Mouse (Mus musculus) right cerebral cortex, postnatal 25 days (tissue): ENCODE data around the gene Slc8a3.

Experiments
- DNase-seq: peaks from one replicate; pipeline ENCODE4 v3.0.0; 2022

Gene Slc8a3

DNA sequence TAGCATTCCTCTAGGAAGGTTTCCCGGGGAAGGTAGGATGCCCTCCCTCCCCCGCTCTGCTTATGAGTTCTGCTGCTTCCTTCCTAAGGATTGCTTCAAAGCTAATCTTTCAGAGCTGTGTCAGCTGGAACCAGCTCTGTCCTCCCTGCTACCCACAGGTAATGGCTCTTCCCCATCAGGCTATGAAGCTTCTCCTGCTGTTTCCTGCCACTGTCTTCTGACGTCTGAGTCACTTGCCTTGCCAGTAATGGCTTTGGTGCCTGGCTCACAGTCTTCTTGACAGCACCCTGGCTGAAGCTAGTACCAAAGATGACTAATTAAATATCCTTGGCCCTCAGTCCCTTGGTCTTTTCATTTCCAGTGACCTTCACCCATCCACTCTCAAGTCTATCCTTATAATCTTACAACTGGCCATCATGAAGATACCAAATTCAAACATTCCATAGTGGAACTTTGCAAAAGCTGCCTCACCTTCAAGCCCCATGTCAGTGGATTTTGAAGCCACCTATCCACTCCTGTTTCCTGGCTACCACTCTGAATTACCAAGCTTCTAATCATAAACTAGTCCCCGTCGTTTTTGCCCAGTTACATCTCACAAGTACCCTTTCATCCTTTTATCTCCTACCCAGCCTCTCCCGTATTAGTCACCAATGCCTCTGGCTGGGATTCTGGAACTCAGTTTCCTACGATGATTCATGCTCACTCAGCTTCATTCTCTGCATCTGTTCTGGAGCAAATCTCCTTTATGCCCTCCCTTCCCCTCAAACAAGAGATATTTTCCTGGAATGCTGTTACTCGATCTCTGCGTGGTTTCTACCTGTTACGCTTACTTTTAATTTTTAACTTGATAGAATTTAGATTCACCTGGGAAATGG is 97.3 kb downstream of the Slc8a3 start:
- DNase-seq = no peak

DNA sequence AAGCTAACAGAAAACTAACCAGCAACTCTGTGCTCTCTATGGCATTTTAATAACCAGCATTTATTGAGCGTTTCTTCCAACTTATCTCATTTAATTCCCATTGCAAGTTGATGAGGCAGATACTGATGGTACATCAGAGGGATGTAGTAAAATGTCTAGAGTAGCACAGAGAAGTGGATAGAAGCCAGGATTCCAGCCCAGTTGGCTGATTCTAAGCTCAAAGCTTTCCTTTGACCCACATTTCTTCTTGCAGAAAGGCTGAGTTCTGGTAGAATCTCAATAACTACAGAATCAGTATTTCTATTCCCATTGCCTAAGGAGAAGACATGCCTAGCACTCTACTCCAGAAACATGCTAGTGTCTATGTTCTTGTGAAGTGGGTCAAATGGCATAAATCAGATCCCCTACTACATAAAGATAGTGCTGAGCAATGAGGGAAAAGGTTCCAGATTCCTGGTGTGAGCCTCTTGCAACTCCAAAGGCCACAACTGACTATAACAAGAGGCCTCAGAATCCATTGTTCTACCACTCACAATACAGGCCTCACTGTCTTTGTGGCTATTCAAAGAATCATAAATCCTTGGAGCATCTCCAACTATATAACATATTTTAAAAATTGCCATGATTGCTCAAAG is 99.1 kb downstream of the Slc8a3 start:
- no peak for DNase-seq

DNA sequence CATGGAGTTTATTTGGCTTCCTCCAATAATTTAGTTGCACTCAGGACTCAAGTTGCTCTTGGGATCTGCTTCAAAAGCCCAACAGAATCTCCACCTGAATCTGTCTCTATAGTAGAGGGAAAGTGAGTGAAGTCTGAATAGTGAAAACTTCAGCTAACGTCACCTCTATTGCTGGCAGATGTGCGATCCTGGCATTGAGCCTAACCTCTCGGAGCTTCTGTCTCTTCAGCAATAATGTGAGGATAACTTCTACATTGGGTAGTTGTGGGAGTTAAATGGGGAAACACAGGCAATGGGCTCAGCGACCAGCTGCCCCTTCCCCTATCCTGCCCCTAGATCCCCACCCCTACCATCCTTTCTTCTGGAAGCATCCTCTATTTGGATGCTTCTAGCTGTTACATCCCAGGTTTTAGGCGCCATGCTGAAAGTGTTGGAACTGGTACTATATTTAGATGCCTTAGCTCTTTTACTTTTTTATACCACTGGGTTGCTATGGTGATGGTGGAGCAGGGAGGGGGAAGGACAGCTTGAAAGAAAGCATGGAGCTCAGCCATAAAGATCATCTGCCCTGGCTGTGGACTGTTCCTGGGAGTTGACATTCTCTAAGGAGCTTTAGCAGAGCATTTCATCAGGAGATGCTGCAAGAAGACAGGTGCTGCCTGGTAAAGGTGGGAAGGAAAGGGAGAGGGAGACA is 105.1 kb downstream of the Slc8a3 start:
- peak; percentile 71 for DNase-seq

DNA sequence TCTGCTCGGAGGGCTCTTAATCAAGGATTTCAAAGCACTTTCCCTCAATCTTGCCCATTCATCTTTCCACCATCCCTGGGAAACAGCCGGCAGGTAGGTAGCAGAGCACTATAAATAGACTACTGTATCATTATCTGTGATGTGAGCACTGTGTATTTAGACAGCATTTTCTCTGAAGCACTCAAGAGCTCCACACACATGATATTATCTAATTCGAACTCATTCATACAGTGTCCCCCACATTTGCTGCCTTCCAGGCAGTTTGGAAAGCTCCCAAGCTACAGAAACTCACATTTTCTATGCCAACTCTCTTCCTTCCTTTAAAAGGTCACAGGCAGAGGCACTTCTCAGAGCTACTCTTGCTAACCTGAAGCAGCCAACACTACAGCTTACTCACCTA is 106.4 kb downstream of the Slc8a3 start:
- DNase-seq = peak; percentile 26

DNA sequence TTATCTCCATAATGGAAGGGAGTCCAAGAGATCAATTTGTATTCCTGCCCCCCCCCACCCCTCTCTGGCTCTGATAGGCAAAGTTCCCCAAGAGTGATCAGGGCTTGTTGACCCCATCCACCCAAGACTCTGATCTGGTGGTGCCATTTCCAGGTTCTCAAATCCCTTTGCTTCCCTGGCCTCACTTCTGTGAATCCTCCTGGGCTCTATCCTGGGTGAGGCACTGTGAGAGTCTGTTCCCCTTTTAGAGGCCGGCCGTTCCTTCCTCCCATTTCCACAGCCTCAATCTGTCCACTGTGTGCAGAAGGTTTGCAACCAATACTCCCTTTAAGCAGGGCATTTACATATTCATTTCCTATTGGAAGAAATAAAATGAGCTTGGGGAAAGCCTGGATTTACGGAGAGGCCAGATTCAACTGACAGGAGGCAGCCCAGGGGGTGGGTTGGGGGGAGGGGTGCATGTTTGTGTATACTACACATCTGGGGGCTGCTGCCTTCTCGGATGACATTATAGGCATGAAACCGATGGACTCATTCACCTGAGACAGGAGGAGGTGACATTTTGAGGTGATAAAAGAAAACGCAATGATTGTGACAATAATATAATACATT is 106.9 kb downstream of the Slc8a3 start:
- DNase-seq = no peak

DNA sequence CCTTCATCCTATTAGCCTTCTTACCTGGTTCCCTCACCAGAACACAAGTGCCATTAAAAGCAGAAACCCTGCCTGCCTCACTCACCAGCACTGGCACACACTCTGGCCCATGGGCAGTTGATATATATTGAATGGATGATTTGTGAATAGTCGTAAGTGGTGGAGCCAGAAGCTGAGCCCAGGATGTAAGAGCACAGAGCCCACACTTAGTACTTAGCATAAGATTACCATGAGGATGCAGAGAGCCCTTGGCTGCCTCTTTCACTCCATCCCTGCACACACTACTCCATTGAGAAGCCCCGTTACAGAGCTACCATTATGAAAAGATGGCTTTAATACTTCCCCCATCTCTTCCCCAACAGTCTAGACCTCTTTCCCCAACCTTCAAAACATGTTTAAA is 108.1 kb downstream of the Slc8a3 start:
- DNase-seq = no peak

DNA sequence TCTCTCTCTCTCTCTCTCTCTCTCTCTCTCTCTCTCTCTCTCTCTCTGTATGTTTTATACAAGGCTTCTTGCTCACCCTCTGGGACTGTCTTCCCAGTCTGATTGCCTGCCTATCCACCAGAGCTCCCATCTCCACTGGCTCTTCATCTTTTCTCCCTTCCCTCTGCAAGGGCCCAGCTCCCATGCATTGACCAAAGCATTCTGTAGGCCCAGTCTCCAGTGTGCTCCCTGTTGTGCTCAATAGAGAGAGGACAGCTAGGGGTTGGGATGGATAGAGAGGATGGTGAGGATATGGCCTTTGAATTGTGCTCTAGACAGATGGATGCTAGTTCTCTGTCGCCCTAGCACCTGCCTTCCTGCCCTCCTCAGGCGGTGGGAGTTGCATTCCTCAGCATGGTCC is 109.7 kb downstream of the Slc8a3 start:
- DNase-seq = no peak

DNA sequence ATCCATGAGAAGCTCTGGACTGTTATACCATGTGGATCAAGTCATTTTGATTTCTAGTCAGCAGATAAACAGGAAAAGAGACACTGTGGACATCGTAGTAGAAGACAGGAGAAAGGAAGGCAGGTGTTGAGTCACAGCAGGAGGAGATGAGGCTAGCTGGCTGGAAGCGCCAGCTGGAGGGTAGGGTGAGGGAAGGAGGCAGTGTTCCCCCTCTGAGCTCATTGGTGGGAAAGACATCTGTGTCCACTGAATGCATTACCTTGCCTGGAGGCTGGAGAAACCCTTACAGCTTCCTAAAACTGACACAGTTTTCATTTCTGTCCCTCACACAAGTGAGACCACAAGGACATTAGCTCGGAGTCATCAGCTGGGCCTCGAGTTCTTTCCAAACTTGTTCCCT is 113.6 kb downstream of the Slc8a3 start:
- no peak for DNase-seq

DNA sequence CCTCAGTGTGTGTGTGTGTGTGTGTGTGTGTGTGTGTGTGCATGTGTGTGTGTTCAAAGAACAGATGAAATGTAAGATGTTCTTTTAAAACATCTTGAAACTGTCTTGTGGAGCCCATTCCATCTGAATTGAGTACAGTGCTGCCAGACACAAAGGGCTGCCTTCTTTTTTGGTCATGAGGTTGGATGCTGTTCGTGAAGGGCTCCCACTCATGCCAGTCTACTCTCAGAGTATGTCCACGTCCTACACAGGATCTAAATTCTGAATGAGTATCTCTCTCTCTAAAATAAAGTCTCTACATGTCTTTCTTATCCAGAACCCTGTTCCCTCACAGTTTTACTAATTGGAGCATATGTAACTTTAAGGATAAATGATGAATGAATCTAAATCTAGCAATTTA is 124.4 kb downstream of the Slc8a3 start:
- DNase-seq = no peak

DNA sequence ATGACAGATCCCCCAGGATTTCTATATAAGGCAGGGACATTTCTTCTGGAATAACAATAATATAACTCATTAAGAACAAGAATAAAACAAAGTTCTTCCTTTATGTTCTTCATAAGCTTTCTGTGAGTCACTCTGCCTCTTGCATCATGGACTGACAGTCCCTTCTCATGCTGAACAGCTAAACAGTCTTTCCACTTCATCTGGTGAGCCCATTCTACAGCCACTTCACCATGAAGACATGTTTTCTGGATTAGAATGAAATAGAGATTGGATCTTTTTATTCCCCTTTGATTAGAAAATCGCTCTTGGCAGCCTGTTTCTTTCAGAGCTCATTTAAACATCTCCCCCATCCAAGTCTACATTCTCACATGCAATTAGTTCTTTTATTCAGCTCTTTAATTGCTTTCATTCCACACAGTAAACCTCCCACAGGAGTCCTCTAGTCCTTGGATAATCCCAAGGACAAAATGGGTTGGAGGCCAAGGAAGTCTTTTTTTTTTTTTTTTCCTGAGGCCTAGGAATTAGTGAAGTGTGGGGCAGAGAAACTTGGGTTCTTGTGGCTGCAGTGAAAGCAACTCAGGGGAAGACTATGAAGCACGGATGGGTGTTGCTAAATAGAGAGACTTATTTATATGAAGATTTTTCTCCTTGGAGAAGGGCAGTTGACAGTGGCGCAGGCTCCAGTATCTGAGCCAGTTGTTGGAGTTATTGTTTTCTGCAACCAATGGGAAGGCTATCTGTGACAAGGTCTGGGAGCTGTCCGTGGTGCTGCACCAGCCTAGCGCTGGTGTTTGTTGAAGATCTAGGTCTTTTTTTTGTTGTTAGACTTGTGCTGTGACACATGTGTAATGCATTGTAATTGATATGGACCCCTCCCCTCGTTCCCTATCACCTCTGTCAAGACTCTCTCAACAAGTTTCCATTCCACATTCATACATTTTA is 127.1 kb downstream of the Slc8a3 start:
- DNase-seq = no peak

DNA sequence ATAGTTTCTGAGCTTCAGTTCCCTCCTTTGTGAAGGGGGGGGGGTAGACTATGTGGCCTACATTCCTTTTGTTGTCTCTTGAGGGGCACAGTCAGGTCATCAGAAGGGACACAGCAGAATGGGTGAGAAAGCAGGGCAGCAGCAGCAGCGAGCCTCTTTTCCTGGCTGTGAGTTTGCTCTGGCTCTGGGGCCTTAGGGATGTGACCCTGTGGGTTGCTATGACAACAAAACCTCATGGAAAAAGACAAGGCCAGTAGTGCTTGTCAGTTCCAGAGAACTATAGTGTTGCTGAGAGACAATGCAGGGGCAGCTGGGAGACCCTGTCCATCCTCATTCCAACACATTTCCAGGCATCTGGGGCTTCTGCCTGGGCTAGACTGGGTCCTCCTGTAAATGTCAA is 129.8 kb downstream of the Slc8a3 start:
- no peak for DNase-seq

DNA sequence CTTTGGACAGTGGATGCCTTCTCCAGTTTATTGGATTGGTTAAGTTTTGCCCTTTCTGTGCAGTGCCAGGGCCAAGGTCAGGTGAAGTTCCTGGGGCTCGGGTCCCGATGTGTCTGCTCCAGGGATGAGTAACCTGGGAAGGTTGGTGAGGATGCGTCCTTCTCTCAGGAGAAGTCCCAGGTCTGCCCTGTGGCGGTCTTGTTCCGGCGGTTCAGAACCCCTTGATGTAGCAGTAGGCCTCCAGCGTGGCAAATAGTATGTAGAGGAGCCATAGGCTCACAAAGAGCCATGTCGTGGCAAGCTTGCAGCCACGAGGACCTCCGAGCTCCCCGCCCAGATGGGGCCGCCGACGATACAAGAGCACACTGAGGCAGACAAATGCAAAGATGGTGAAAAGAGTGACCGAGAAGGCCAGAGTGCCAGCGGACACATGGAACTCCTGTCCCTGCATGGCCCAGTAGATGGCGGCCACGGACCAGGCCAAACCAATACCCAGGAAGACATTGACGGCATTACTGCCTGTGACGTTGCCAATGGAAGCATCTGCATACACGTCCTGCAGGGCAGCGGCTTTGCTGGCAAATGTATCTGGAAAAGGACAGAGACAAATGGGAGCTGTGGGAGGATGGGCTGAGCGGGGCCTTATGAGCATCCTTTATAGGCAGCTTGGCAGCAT is 133.6 kb downstream of the Slc8a3 start:
- DNase-seq = peak; percentile 71

DNA sequence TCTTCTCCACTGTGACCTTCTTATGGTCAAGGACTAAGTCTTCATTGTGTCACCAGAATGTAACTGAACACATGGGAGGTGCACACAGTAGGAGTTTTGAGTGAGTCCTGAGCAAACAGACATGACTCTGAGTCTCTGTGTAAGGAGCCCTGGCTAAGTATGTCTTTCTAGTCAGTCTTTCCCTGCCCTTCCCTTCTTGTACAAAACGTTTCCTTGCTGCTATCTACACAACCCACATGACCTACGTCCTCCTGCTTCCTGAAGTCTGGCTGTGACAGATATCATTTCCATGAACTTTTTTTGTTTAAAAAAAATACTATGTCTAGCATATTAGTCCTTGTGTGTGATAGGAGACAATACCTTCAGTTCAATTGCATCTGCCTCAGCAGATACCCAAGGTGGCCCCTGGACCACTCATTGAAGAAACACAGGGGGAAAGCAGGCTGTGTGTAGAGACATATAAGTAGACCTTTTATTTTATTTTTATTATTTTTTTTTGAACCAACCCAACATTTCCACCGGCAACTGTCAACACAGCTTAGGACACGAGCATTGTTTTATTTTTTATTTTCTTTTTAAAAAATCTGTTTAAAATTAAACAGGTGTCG is 135.4 kb downstream of the Slc8a3 start:
- no peak for DNase-seq

DNA sequence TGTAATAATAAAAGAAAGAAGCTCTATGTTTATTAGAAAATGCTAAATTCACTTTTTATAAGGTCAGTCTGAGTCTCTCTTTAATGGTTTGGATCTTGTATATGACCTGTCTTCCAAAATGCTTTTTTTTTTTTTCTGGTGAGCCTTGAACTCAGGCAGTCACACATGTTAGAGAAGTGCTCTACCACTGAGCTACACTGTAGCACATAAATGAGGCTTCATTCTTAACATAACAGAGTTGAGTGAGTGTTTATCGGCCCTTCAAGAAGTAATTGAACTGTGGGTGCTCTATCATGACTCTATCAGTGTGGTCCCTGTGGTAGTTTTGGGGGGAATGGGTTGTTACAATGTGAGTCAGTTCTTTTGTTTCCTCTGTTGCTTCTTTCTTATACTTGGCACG is 139.0 kb downstream of the Slc8a3 start:
- no peak for DNase-seq

DNA sequence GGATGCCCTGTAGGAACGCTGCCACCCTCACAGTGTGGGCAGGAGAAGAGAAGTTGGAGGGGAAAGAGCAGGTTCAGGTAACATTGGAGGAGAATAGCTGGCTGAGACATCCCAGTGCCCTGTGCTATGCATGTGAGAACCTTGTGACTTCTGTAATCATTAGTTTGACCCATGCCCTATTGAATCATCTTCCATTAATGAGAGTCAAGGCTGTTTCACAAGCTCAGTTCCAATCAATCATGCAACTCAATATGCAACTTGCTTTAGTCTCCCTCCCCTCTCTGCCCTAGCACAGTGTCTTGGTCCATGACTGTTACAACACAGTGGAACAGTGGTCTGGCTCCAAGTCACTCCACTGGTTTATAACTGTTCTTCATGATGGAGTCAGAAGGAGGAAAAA is 143.3 kb downstream of the Slc8a3 start:
- no peak for DNase-seq

DNA sequence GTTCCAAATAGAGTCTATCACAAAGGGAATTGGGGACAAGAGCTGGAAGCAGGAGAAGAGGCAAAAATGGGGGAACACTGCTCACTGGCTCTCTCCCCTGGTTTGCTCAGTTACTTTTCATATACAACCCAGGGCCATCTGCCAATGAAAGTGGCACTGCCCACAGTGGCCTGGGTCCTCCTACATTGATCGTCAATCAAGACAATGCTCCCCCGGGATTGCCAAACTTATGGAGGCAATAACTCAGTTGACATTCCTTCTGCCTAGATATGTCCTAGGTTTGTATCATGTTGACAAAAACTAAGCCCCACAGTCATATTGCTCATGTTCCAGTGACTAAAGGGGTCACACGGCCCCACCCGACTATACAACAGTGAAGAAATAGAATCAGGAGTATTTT is 144.0 kb downstream of the Slc8a3 start:
- no peak for DNase-seq

DNA sequence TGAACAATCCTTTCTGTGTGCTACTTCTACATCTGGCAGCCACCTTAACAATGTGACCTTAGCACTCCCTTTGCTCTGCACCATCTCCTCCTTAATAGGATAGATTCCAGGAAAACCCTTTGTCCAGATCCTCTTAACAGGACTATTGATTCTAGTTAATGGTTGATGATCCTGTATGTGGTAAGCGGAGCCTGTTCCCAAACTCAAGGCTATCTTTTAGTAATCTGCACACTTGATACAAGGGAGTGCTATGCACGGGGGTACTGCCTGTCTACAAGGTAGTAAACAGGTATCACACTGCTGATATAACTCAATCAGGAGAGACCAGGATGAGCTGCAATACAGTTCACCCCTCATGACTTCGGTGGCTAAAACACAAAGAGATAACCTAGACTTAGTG is 144.6 kb downstream of the Slc8a3 start:
- no peak for DNase-seq

DNA sequence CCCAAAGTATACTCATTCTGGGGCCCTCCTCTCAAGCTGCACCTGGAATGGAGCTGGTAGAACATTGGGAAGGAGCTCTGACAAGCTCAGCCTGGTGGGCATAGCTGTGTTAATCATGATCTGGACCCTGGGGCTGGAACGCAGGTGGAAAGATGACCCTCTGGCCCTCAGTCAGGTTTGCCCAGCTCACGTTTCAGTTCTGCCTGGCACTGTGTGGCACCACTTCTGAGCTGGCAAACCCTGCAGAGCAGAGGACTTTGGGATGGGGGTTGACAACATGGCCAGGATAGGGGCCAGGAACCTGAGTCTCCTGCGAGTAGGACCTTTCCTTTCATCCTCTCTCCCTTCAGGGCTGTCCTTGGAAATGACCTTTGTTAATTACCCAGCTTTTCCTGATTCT is 146.3 kb downstream of the Slc8a3 start:
- DNase-seq = no peak

DNA sequence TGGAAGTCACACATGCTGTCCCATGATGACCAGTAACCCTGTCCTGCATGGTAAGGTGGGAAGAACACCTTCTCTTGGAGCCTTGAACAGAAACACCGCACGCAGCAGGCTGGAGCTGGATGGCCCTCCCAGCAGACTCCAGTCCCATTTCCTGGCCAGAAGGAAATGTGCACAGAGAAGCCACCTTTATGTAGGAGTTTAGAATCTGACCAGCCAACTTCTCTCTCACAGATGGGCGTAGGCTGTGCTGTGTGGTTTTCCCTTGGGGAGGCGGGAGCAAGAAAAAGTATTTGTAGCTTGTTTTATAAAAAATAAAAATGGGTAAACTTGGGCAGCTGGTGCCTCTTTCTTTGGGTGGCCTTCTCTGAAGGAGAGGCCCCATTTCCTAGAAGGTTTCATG is 146.9 kb downstream of the Slc8a3 start:
- peak; percentile 62 for DNase-seq

DNA sequence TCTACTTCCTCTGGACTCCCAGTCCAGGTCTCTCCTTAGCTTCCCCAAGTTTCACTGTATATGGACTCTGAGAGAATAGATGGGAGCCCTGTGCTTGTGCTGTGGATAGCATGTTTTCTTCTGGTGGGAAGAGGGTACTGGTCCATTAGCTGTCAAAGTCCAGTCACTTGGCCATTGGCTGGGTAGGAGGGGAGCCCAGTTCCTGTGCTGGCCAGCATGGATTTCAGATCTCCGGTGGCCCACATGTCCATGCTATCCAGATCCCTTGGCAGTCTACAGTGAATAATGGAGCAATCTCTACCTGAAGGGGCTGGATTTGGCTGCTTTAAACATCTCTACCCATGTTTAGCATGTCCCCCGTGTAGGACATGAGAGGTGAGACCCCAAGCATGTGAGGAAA is 148.0 kb downstream of the Slc8a3 start:
- no peak for DNase-seq

DNA sequence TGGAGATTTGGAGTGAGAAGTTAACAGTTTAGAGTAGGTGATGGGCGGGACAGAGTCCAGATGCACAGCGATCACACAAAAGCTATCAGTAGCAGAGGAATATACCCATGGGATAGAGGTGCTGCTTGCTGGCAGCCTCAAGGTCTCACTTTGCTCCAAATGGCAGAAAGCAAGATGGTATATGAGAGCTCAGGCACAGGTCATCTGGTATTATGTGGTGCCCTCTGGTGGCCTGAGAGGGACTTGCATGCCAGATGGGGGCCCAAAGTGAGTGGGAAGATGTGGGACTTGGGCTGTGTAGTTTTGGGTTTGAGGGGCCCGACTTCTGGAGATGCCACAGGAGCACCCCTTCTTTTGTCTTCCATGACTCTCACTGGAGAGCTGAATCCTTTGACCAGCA is 150.9 kb downstream of the Slc8a3 start:
- peak; percentile 25 for DNase-seq
